Mouse (Mus musculus) stomach, embryonic 15.5 days (tissue): Measurements from ENCODE around the gene Ibtk. TPM values are rescaled to one million over a fixed set of nuclear protein-coding genes. Genes with fewer than 3 reads are reported as not detected.

Source experiments
- polyA plus RNA-seq: library from polyadenylated mRNA; unstranded; fragments of >200 nt; fragmentation: Nextera tagmentation; extraction: Ambion mirVana; gene quantifications from 2 replicates; pipeline ENCODE4 v1.2.1, GENCODE M21; 2015

The Ibtk gene
- polyA plus RNA-seq, 1 experiment from 2014 or later, result 31.2 TPM

Other genes with a start within 250 kb of the Ibtk start
- gene Tpbg, start 93.0 kb upstream of the Ibtk start, polyA plus RNA-seq, result 9.8 and 10.1 TPM in 2 replicates